Mouse (Mus musculus) intestine, postnatal 0 days (tissue): ENCODE results near the gene Ccsap. TPM values are rescaled to one million over a fixed set of nuclear protein-coding genes. Genes with fewer than 3 reads are reported as not detected.

ENCODE experiments used
- ATAC-seq: fragments of 200-750 bp; cut with Nextera tagmentation; 2 replicates; pipeline ENCODE4 v1.8.0; 2017; ENCODE audit warnings: mild to moderate bottlenecking, moderate TSS enrichment, moderate library complexity
- H3K27ac ChIP-seq: fragments of 300-500 bp; sonication (generic); 2 replicates; pipeline ENCODE4 v1.5.1; 2014; ENCODE audit warnings: mild to moderate bottlenecking, low read depth, low read length, moderate library complexity
- H3K27me3 ChIP-seq: fragments of 300-500 bp; sonication (generic); replicated peaks from 2 replicates; pipeline ENCODE4 v1.6.1; 2014; ENCODE audit warnings: low read length, mixed read lengths; ENCODE audit not compliant: control insufficient read depth, insufficient read depth
- H3K36me3 ChIP-seq: fragments of 300-500 bp; sonication (generic); 2 replicates; pipeline ENCODE4 v1.6.1; 2014; ENCODE audit warnings: mild to moderate bottlenecking, moderate library complexity; ENCODE audit not compliant: control insufficient read depth, insufficient read depth
- H3K4me1 ChIP-seq: fragments of 300-500 bp; sonication (generic); replicated peaks from 2 replicates; pipeline ENCODE4 v1.6.1; 2014; ENCODE audit warnings: antibody characterized with exemption, low read length, mixed read lengths; ENCODE audit not compliant: control insufficient read depth, insufficient read depth
- H3K4me2 ChIP-seq: fragments of 300-500 bp; sonication (generic); replicated peaks from 2 replicates; pipeline ENCODE4 v1.6.1; 2014; ENCODE audit warnings: low read depth, mild to moderate bottlenecking, moderate library complexity
- H3K4me3 ChIP-seq: fragments of 300-500 bp; sonication (generic); 2 replicates; pipeline ENCODE4 v1.5.1; 2014; ENCODE audit warnings: low read depth, low read length
- H3K9ac ChIP-seq: fragments of 300-500 bp; sonication (generic); 2 replicates; pipeline ENCODE4 v1.6.1; 2014; ENCODE audit warnings: mild to moderate bottlenecking, low read depth, low read length
- H3K9me3 ChIP-seq: fragments of 300-500 bp; sonication (generic); 2 replicates; pipeline ENCODE4 v1.6.1; 2016; ENCODE audit warnings: mixed run types; ENCODE audit not compliant: control insufficient read depth
- CTCF ChIP-seq: sonication (generic); IDR thresholded peaks from 2 replicates; pipeline ENCODE4 v1.5.1; 2016; ENCODE audit warnings: low read depth, mild to moderate bottlenecking, control low read depth, antibody characterized with exemption, moderate library complexity
- WGBS: fragments of 180-500 bp; shearing (Covaris S2); extraction: QIAGEN DNeasy Blood & Tissue Kit; methylation state at CpG from one replicate; pipeline ENCODE4 v1.1.7; 2014; 5-methylcytosine and 5-hydroxymethylcytosine counted together
- polyA plus RNA-seq: library from polyadenylated mRNA; unstranded; fragments of >200 nt; fragmentation: Nextera tagmentation; extraction: Ambion mirVana; gene quantifications from 2 replicates; pipeline ENCODE4 v1.2.1, GENCODE M21; 2015

The Ccsap gene
- polyA plus RNA-seq, 1 experiment from 2014 or later, result 1.8 TPM

GRCm38 (mm10) chr8:123797928-123798327 lies 62.1 kb downstream of the Ccsap start:
- Histone ChIP-seq H3K27ac (peak overlapping the region; percentile 68), H3K4me1 (0 out of 2 replicates have a peak, but pooled peaks cover 11% of the 10 kb centered on the region), H3K9me3 (no peaks in the 10 kb centered on the region), H3K9ac (no peak overlapping the region), H3K36me3 (no peaks in the 10 kb centered on the region), H3K4me2 (no peak overlapping the region), H3K4me3 (no peak overlapping the region), H3K27me3 (no peaks in the 10 kb centered on the region)
- TF ChIP-seq CTCF, result no peak
- no peak for ATAC-seq
- WGBS, result 74% methylated on average over 15 of the region's 15 CpGs

GRCm38 (mm10) chr8:123796758-123797157 lies 63.3 kb downstream of the Ccsap start:
- peak; percentile 87 for ATAC-seq
- no peak overlapping the region for H3K4me2 ChIP-seq
- no peak overlapping the region for H3K4me3 ChIP-seq
- no peak overlapping the region for H3K9ac ChIP-seq
- H3K27me3 ChIP-seq, result no peaks in the 10 kb centered on the region
- no peak for TF ChIP-seq CTCF
- H3K27ac ChIP-seq, result peak overlapping the region; percentile 86
- no peaks in the 10 kb centered on the region for H3K9me3 ChIP-seq
- H3K4me1 ChIP-seq, result 0 out of 2 replicates have a peak, but pooled peaks cover 11% of the 10 kb centered on the region
- H3K36me3 ChIP-seq, result no peaks in the 10 kb centered on the region
- 21% methylated on average over 4 of the region's 4 CpGs for WGBS

DNA sequence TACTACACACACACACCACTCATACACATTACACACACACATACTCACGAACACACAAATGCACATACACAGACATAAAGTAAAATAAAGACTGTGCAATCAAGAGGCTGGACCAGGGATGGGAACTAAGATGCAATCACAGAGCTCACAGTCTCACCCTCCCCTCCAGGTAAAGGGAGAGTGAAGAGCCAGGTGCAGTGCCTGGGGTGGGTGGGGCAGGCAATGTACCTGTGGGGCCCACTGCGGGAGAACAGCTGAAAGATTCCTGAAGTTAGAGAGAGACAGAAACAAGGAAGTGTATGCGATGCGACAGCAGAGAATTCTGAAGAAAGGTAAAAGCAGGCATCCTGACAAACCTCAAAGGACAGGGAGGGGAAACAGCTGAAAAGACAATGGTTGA lies 65.2 kb downstream of the Ccsap start:
- 0 out of 2 replicates have a peak, but pooled peaks cover 11% of the 10 kb centered on the region for H3K4me1 ChIP-seq
- H3K27ac ChIP-seq, result peak overlapping the region; percentile 84
- no peak overlapping the region for H3K9ac ChIP-seq
- H3K36me3 ChIP-seq, result no peaks in the 10 kb centered on the region
- no peak overlapping the region for H3K4me2 ChIP-seq
- H3K4me3 ChIP-seq, result no peak overlapping the region
- peak; percentile 62 for ATAC-seq
- no peaks in the 10 kb centered on the region for H3K9me3 ChIP-seq
- 41% methylated on average over 4 of the region's 4 CpGs for WGBS
- H3K27me3 ChIP-seq, result no peaks in the 10 kb centered on the region
- no peak for TF ChIP-seq CTCF

DNA sequence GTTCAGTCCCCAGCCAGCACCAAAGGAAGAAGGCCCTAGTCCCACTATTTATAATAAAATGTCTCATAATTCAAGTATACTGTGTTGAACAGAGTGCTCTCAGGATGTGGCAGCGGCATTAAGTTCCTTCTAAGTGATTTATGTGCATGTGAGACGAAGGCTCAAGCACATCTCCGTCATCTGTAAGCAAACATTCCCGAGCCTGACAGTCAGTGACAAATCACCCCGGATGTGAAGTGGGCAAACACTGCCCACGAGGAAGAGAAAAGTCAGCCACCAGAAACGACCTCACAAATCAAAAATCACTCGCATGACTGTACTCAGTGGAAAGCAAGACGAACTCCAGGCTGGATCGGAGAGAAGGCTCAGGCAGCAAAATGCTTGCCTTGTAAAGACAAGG lies 66.1 kb downstream of the Ccsap start:
- 20% methylated on average over 10 of the region's 10 CpGs for WGBS
- H3K9me3 ChIP-seq, result no peaks in the 10 kb centered on the region
- H3K4me1 ChIP-seq, result 0 out of 2 replicates have a peak, but pooled peaks cover 11% of the 10 kb centered on the region
- H3K27me3 ChIP-seq, result no peaks in the 10 kb centered on the region
- H3K4me3 ChIP-seq, result no peak overlapping the region
- no peak for ATAC-seq
- TF ChIP-seq CTCF, result no peak
- H3K9ac ChIP-seq, result no peak overlapping the region
- no peak overlapping the region for H3K4me2 ChIP-seq
- H3K36me3 ChIP-seq, result no peaks in the 10 kb centered on the region
- no peak overlapping the region for H3K27ac ChIP-seq

DNA sequence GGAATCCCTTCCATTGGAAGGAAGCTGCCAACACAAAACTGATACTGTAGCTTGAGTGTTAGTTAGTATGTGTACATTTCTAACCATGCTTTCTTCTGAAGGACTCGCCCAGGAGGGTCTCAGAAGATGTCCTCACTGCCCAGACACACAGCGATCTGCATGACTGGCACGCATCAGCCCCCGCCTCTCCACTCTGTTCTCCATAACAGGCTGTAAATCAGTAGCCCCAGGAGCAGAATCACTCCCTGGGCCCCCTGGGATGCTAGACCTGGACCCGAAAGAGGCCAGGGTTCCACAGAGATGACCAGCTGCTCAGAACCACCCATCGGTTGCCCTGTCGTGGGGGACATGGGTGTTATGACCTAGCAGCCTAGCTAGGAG lies 68.2 kb downstream of the Ccsap start:
- no peaks in the 10 kb centered on the region for H3K27me3 ChIP-seq
- H3K36me3 ChIP-seq, result no peaks in the 10 kb centered on the region
- no peak overlapping the region for H3K27ac ChIP-seq
- H3K9ac ChIP-seq, result no peak overlapping the region
- no peak for ATAC-seq
- H3K9me3 ChIP-seq, result no peaks in the 10 kb centered on the region
- WGBS, result 84% methylated on average over 7 of the region's 7 CpGs
- H3K4me2 ChIP-seq, result no peak overlapping the region
- H3K4me1 ChIP-seq, result 0 out of 2 replicates have a peak, but pooled peaks cover 8% of the 10 kb centered on the region
- TF ChIP-seq CTCF, result no peak
- H3K4me3 ChIP-seq, result no peak overlapping the region

- Histone ChIP-seq H3K4me2 (no peak overlapping the region), H3K4me1 (0 out of 2 replicates have a peak, but pooled peaks cover 6% of the 10 kb centered on the region), H3K27ac (no peak overlapping the region), H3K36me3 (no peaks in the 10 kb centered on the region), H3K27me3 (no peaks in the 10 kb centered on the region), H3K9ac (no peak overlapping the region), H3K4me3 (no peak overlapping the region), H3K9me3 (no peaks in the 10 kb centered on the region)
- 72% methylated on average over 16 of the region's 16 CpGs for WGBS
- ATAC-seq, result no peak
- TF ChIP-seq CTCF, result no peak
These were observed 68.7 kb downstream of the Ccsap start for GRCm38 (mm10) chr8:123791101-123791844.

Other genes starting within 250 kb of the Ccsap start
- 18.7 and 19.5 TPM in 2 replicates for gene Rhou, start 206.3 kb downstream of the Ccsap start, polyA plus RNA-seq
- 104 TPM in 2 replicates for gene Rab4a, start 54.2 kb downstream of the Ccsap start, polyA plus RNA-seq
- gene Acta1, start 34.5 kb upstream of the Ccsap start, polyA plus RNA-seq, result 2.7 and 7.6 TPM in 2 replicates
- 7.7 and 8.5 TPM in 2 replicates for gene Nup133, start 89.1 kb upstream of the Ccsap start, polyA plus RNA-seq
- 10.7 and 11.9 TPM in 2 replicates for gene Abcb10, start 122.9 kb upstream of the Ccsap start, polyA plus RNA-seq
- gene Taf5l, start 161.2 kb upstream of the Ccsap start, polyA plus RNA-seq, result 18.6 and 18.8 TPM in 2 replicates
- gene Urb2, start 161.3 kb upstream of the Ccsap start, polyA plus RNA-seq, result 1.6 and 1.7 TPM in 2 replicates